In genomic region chr6:141399411-141399810, GRCm38 (mm10) we compare ENCODE assay signal across 13 mouse cellular contexts.
DNase-seq lines count a peak whose midpoint lies in the region; ATAC-seq and TF ChIP-seq lines count a peak whose summit lies in the region.
"Had no signal": no experiment of that assay in that cellular context is flagged by ENCODE, and none has a peak within 500 bp of the region (broad histone marks: within the 10 kb centered on the region; RNA-seq: fewer than 3 reads in every experiment).

No protein-coding gene starts in this region.

- no peak overlapping the region for H3K4me3 ChIP-seq in embryonic facial prominence, embryonic 14.5 days (ENCODE audit: low read depth, low read length)
- no peak overlapping the region for H3K4me3 ChIP-seq in embryonic facial prominence, embryonic 10.5 days
- H3K4me3 ChIP-seq in heart, embryonic 12.5 days: no peak overlapping the region
- no peak overlapping the region for H3K4me3 ChIP-seq in kidney, postnatal 0 days (replicated peaks; ENCODE audit: low read depth, low read length)
- H3K4me3 ChIP-seq: embryonic facial prominence, embryonic 13.5 days; liver, embryonic 13.5 days had no signal

- no peaks in the 10 kb centered on the region for H3K9me3 ChIP-seq in embryonic facial prominence, embryonic 14.5 days (ENCODE audit: control insufficient read depth, low read length)
- H3K9me3 ChIP-seq in embryonic facial prominence, embryonic 10.5 days: no peaks in the 10 kb centered on the region
- no peaks in the 10 kb centered on the region for H3K9me3 ChIP-seq in heart, embryonic 12.5 days (replicated peaks)
- no peaks in the 10 kb centered on the region for H3K9me3 ChIP-seq in kidney, postnatal 0 days (replicated peaks; ENCODE audit: low read length)
- H3K9me3 ChIP-seq: embryonic facial prominence, embryonic 13.5 days; liver, embryonic 13.5 days had no signal

- DNase-seq in embryonic facial prominence, embryonic 14.5 days (ENCODE audit: low spot score): peak; percentile 81
- DNase-seq in embryonic facial prominence, embryonic 10.5 days (ENCODE audit: low spot score): no peak
- peak; percentile 10 for DNase-seq in kidney, adult 11 months
- DNase-seq in kidney, adult 18-20 months: no peak
- DNase-seq in kidney, postnatal 0 days (ENCODE audit: low spot score): peak; percentile 87
- DNase-seq in neural tube, embryonic 10.5 days (ENCODE audit: extremely low spot score, low spot score): no peak
- DNase-seq in B cell, adult 2 months: no peak
- DNase-seq: adrenal gland, adult 2 months; cerebellum, adult 2 months; liver, embryonic 13.5 days; thymus, adult 2 months had no signal

- 35% methylated on average over 4 of the region's 4 CpGs for WGBS in embryonic facial prominence, embryonic 14.5 days
- 68% methylated on average over 4 of the region's 4 CpGs for WGBS in embryonic facial prominence, embryonic 10.5 days
- WGBS in heart, embryonic 12.5 days: 45% methylated on average over 4 of the region's 4 CpGs
- 31% methylated on average over 4 of the region's 4 CpGs for WGBS in kidney, postnatal 0 days

- no peak for TF ChIP-seq CTCF in kidney, postnatal 0 days (IDR thresholded peaks at IDR 0.05; ENCODE audit: low read depth)

- peaks cover 22% of the 10 kb centered on the region for H3K4me1 ChIP-seq in embryonic facial prominence, embryonic 14.5 days (ENCODE audit: control insufficient read depth, insufficient read depth, low read length)
- peaks cover 7% of the 10 kb centered on the region for H3K4me1 ChIP-seq in embryonic facial prominence, embryonic 10.5 days
- peaks cover 19% of the 10 kb centered on the region for H3K4me1 ChIP-seq in heart, embryonic 12.5 days (replicated peaks)
- H3K4me1 ChIP-seq in kidney, postnatal 0 days (replicated peaks; ENCODE audit: insufficient read depth, low read length): peaks cover 4% of the 10 kb centered on the region; the same call in 1 of the 2 replicates
- H3K4me1 ChIP-seq: liver, embryonic 13.5 days had no signal

- no peaks in the 10 kb centered on the region for H3K36me3 ChIP-seq in embryonic facial prominence, embryonic 14.5 days (ENCODE audit: control insufficient read depth, insufficient read depth, low read length)
- no peaks in the 10 kb centered on the region for H3K36me3 ChIP-seq in embryonic facial prominence, embryonic 10.5 days (replicated peaks)
- H3K36me3 ChIP-seq in heart, embryonic 12.5 days: no peaks in the 10 kb centered on the region
- H3K36me3 ChIP-seq in kidney, postnatal 0 days (ENCODE audit: insufficient read depth, low read length): no peaks in the 10 kb centered on the region
- H3K36me3 ChIP-seq: embryonic facial prominence, embryonic 13.5 days; liver, embryonic 13.5 days had no signal

- no peak for ATAC-seq in embryonic facial prominence, embryonic 14.5 days (ENCODE audit: low read depth)
- no peak for ATAC-seq in heart, embryonic 12.5 days (ENCODE audit: insufficient number of reproducible peaks, low FRiP score)
- ATAC-seq in kidney, postnatal 0 days (replicated peaks; ENCODE audit: low FRiP score, low read depth): no peak

- peak overlapping the region; percentile 49; the same call in 1 of the 2 replicates for H3K27ac ChIP-seq in embryonic facial prominence, embryonic 14.5 days (replicated peaks; ENCODE audit: low read depth, low read length)
- no peak overlapping the region for H3K27ac ChIP-seq in embryonic facial prominence, embryonic 10.5 days (replicated peaks)
- peak overlapping the region; percentile 34 for H3K27ac ChIP-seq in heart, embryonic 12.5 days (ENCODE audit: poor library complexity, severe bottlenecking)
- H3K27ac ChIP-seq in kidney, postnatal 0 days: no peak overlapping the region; the same call in 1 of the 2 replicates
- H3K27ac ChIP-seq: embryonic facial prominence, embryonic 13.5 days; liver, embryonic 13.5 days had no signal

- no peak overlapping the region for H3K9ac ChIP-seq in embryonic facial prominence, embryonic 14.5 days (ENCODE audit: low read depth, low read length)
- no peak overlapping the region for H3K9ac ChIP-seq in heart, embryonic 12.5 days
- no peak overlapping the region for H3K9ac ChIP-seq in kidney, postnatal 0 days (ENCODE audit: low read depth, low read length)
- H3K9ac ChIP-seq: embryonic facial prominence, embryonic 13.5 days; liver, embryonic 13.5 days had no signal

- H3K4me2 ChIP-seq in embryonic facial prominence, embryonic 14.5 days (ENCODE audit: low read depth, low read length): peak overlapping the region; percentile 28; the same call in 1 of the 2 replicates
- H3K4me2 ChIP-seq in heart, embryonic 12.5 days: no peak overlapping the region
- H3K4me2 ChIP-seq in kidney, postnatal 0 days (ENCODE audit: low read length): no peak overlapping the region
- H3K4me2 ChIP-seq: embryonic facial prominence, embryonic 13.5 days; liver, embryonic 13.5 days had no signal

- H3K27me3 ChIP-seq in embryonic facial prominence, embryonic 14.5 days (replicated peaks; ENCODE audit: control insufficient read depth, insufficient read depth, low read length): no peaks in the 10 kb centered on the region
- H3K27me3 ChIP-seq in embryonic facial prominence, embryonic 10.5 days (replicated peaks; ENCODE audit: low read depth, poor library complexity, severe bottlenecking): no peaks in the 10 kb centered on the region
- no peaks in the 10 kb centered on the region for H3K27me3 ChIP-seq in heart, embryonic 12.5 days (replicated peaks)
- H3K27me3 ChIP-seq in kidney, postnatal 0 days (ENCODE audit: insufficient read depth, low read length): no peaks in the 10 kb centered on the region
- H3K27me3 ChIP-seq: embryonic facial prominence, embryonic 13.5 days; liver, embryonic 13.5 days had no signal

Comparison
In these comparisons a context has a peak if more than half of its experiments do, and no peak if none do; other contexts are left out.
1. DNase-seq: peak in embryonic facial prominence, embryonic 14.5 days (single experiment), kidney, adult 11 months (single experiment) and kidney, postnatal 0 days (single experiment); none in embryonic facial prominence, embryonic 10.5 days (single experiment), kidney, adult 18-20 months (single experiment), neural tube, embryonic 10.5 days (single experiment) and B cell, adult 2 months (0 of 2).
2. H3K27ac ChIP-seq: peak in embryonic facial prominence, embryonic 14.5 days (single experiment) and heart, embryonic 12.5 days (single experiment); none in embryonic facial prominence, embryonic 10.5 days (single experiment) and kidney, postnatal 0 days (single experiment).